ENCODE assay signal across 8 mouse cellular contexts in genomic region chr3:122274241-122275024, GRCm38 (mm10). TPM values are rescaled to one million over a fixed set of nuclear protein-coding genes. Genes with fewer than 3 reads are reported as not detected.
DNase-seq lines count a peak whose midpoint lies in the region; ATAC-seq and TF ChIP-seq lines count a peak whose summit lies in the region.

Gene Dnttip2, plus strand, starts transcription at chr3:122274388.

- no peaks in the 10 kb centered on the region for H3K27me3 ChIP-seq in MEL (ENCODE audit: control insufficient read depth in 1 of 2, insufficient read depth in 2 of 2, low read length in 2 of 2)
- no peaks in the 10 kb centered on the region for H3K27me3 ChIP-seq in forebrain, embryonic 16.5 days (replicated peaks; ENCODE audit: control insufficient read depth, insufficient read depth, low read length)

- TF ChIP-seq POLR2A in MEL (IDR thresholded peaks at IDR 0.05; ENCODE audit: control insufficient read depth in 1 of 2, insufficient read depth in 1 of 2, low read depth in 1 of 2, low read length in 2 of 2, poor library complexity in 1 of 2) = peak; percentile 72 to 82; a peak in 3 of 4 replicates

- DNase-seq in MEL (ENCODE audit: low read depth, low spot score) = peak; percentile 97
- peak; percentile 90 to 93 for DNase-seq in cerebellum, adult 18-20 months
- DNase-seq in heart, postnatal 4 days = peak; percentile 95
- peak; percentile 90 to 94 for DNase-seq in layer of hippocampus, postnatal 10 days (ENCODE audit: low spot score in 2 of 2)
- DNase-seq in lung, postnatal 10 days = peak; percentile 96
- DNase-seq in ovary, postnatal 36 days (ENCODE audit: low spot score) = peak; percentile 93
- DNase-seq in thymus, postnatal 25 days = peak; percentile 83

- H3K27ac ChIP-seq in MEL (ENCODE audit: control insufficient read depth, low read depth, low read length) = peak within 1 kb of the TSS; percentile 70
- peak within 1 kb of the TSS; percentile 63 for H3K27ac ChIP-seq in forebrain, embryonic 16.5 days (ENCODE audit: low read length)

- peaks cover 42% of the 10 kb centered on the region for H3K79me2 ChIP-seq in MEL (ENCODE audit: control insufficient read depth, insufficient read depth, low read length, poor library complexity)

- H3K4me1 ChIP-seq in MEL (ENCODE audit: control insufficient read depth in 1 of 2, insufficient read depth in 2 of 2, low read length in 2 of 2) = peaks cover 8 to 30% of the 10 kb centered on the region in 2 experiments; a peak in 3 of 4 replicates
- H3K4me1 ChIP-seq in forebrain, embryonic 16.5 days (replicated peaks; ENCODE audit: control insufficient read depth, insufficient read depth, low read length) = peaks cover 34% of the 10 kb centered on the region

- TF ChIP-seq EP300 in MEL (IDR thresholded peaks at IDR 0.05; ENCODE audit: low read depth in 1 of 2, low read length in 2 of 2) = peak in 1 of 2 experiments; percentile 44; a peak in 1 of 4 replicates

- WGBS in forebrain, embryonic 16.5 days = under 1% methylated on average over 57 of the region's 57 CpGs

- H3K9ac ChIP-seq in MEL (ENCODE audit: control insufficient read depth, low read depth, low read length, poor library complexity, severe bottlenecking) = peak within 1 kb of the TSS; percentile 96
- H3K9ac ChIP-seq in forebrain, embryonic 16.5 days (replicated peaks; ENCODE audit: low read depth, low read length) = peak within 1 kb of the TSS; percentile 93

- ATAC-seq in forebrain, embryonic 16.5 days = peak; percentile 97

- peaks cover 9 to 38% of the 10 kb centered on the region in 2 experiments for H3K36me3 ChIP-seq in MEL (ENCODE audit: control insufficient read depth in 1 of 2, insufficient read depth in 2 of 2, low read length in 2 of 2)
- peaks cover 3% of the 10 kb centered on the region; the same call in 1 of the 2 replicates for H3K36me3 ChIP-seq in forebrain, embryonic 16.5 days (ENCODE audit: control insufficient read depth, insufficient read depth)

- peak within 1 kb of the TSS; percentile 94 for H3K4me2 ChIP-seq in forebrain, embryonic 16.5 days (ENCODE audit: low read length)

- TF ChIP-seq RAD21 in MEL (IDR thresholded peaks at IDR 0.05; ENCODE audit: low read depth, low read length) = no peak

- TF ChIP-seq CTCF in MEL (IDR thresholded peaks at IDR 0.05 in 2 of 3, conservative IDR thresholded peaks at IDR 0.05 in 1 of 3; ENCODE audit: control insufficient read depth in 1 of 3, insufficient read depth in 1 of 3, low read depth in 2 of 3, low read length in 3 of 3, poor library complexity in 1 of 3, severe bottlenecking in 1 of 3) = no peak

- peak within 1 kb of the TSS; percentile 89 to 90 for H3K4me3 ChIP-seq in MEL (ENCODE audit: control insufficient read depth in 1 of 2, insufficient read depth in 1 of 2, low read depth in 2 of 2, low read length in 2 of 2)
- peak within 1 kb of the TSS; percentile 97 for H3K4me3 ChIP-seq in forebrain, embryonic 16.5 days (replicated peaks; ENCODE audit: low read length)

- no peaks in the 10 kb centered on the region for H3K9me3 ChIP-seq in MEL (replicated peaks; ENCODE audit: insufficient read depth, low read length)
- H3K9me3 ChIP-seq in forebrain, embryonic 16.5 days (ENCODE audit: control insufficient read depth, low read length) = no peaks in the 10 kb centered on the region

TF ChIP-seq in MEL, 35 proteins besides CTCF, POLR2A, EP300 and RAD21:
- peak; percentile 39; the same call in 1 of the 2 replicates for TF ChIP-seq RCOR1 (IDR thresholded peaks at IDR 0.05; ENCODE audit: low read depth, low read length)
- TF ChIP-seq MYC (IDR thresholded peaks at IDR 0.05; ENCODE audit: low read depth, low read length) = peak; percentile 73
- TF ChIP-seq NELFE (IDR thresholded peaks at IDR 0.05; ENCODE audit: low read depth, low read length) = peak; percentile 89
- TF ChIP-seq CHD1 (IDR thresholded peaks at IDR 0.05; ENCODE audit: low read depth, low read length) = 0 out of 2 replicates have a peak, but pooled peaks have one; percentile 27
- TF ChIP-seq JUND (IDR thresholded peaks at IDR 0.05; ENCODE audit: low read depth, low read length) = 0 out of 2 replicates have a peak, but pooled peaks have one; percentile 43
- TF ChIP-seq ZMIZ1 (IDR thresholded peaks at IDR 0.05; ENCODE audit: low read depth, low read length) = peak; percentile 68
- TF ChIP-seq MAZ (IDR thresholded peaks at IDR 0.05; ENCODE audit: low read depth, low read length) = peak; percentile 91; the same call in 1 of the 2 replicates
- 0 out of 2 replicates have a peak, but pooled peaks have one; percentile 7 for TF ChIP-seq SMC3 (IDR thresholded peaks at IDR 0.05; ENCODE audit: low read depth, low read length)
- TF ChIP-seq ZC3H11A (IDR thresholded peaks at IDR 0.05; ENCODE audit: low read depth, low read length) = no peak
- TF ChIP-seq HCFC1 (IDR thresholded peaks at IDR 0.05; ENCODE audit: low read depth, low read length) = peak; percentile 95
- peak; percentile 77 for TF ChIP-seq TBP (IDR thresholded peaks at IDR 0.05; ENCODE audit: low read depth, low read length)
- TF ChIP-seq E2F4 (IDR thresholded peaks at IDR 0.05; ENCODE audit: borderline replicate concordance, low read depth, low read length) = no peak
- TF ChIP-seq ZKSCAN1 (IDR thresholded peaks at IDR 0.05; ENCODE audit: low read depth, low read length) = no peak
- TF ChIP-seq ZNF384 (IDR thresholded peaks at IDR 0.05; ENCODE audit: low read depth, low read length) = no peak
- TF ChIP-seq KAT2A (conservative IDR thresholded peaks at IDR 0.05; ENCODE audit: low read depth, low read length) = peak; percentile 90
- TF ChIP-seq USF2 (IDR thresholded peaks at IDR 0.05; ENCODE audit: borderline replicate concordance in 1 of 2, insufficient read depth in 1 of 2, low read depth in 1 of 2, low read length in 2 of 2) = no peak
- no peak for TF ChIP-seq CHD2 (IDR thresholded peaks at IDR 0.05; ENCODE audit: low read length)
- TF ChIP-seq POLR2AphosphoS2 (IDR thresholded peaks at IDR 0.05; ENCODE audit: low read length) = peak; percentile 69; the same call in 1 of the 2 replicates
- 0 out of 2 replicates have a peak, but pooled peaks have one; percentile 28 for TF ChIP-seq MYB (IDR thresholded peaks at IDR 0.05; ENCODE audit: low read depth, low read length)
- TF ChIP-seq GABPA (IDR thresholded peaks at IDR 0.05; ENCODE audit: low read depth, low read length) = 0 out of 2 replicates have a peak, but pooled peaks have one; percentile 58
- TF ChIP-seq NRF1 (IDR thresholded peaks at IDR 0.05; ENCODE audit: insufficient read depth, low read depth, low read length, poor library complexity, severe bottlenecking) = peak; percentile 38; the same call in 1 of the 2 replicates
- TF ChIP-seq BHLHE40 (IDR thresholded peaks at IDR 0.05; ENCODE audit: borderline replicate concordance, low read depth, low read length) = no peak
- TF ChIP-seq TAL1 (IDR thresholded peaks at IDR 0.05; ENCODE audit: low read length) = no peak
- peak; percentile 78 for TF ChIP-seq MXI1 (IDR thresholded peaks at IDR 0.05; ENCODE audit: low read depth, low read length)
- TF ChIP-seq UBTF (IDR thresholded peaks at IDR 0.05; ENCODE audit: borderline replicate concordance, insufficient read depth, low read depth, low read length) = 0 out of 2 replicates have a peak, but pooled peaks have one; percentile 35
- peak; percentile 97 for TF ChIP-seq SIN3A (IDR thresholded peaks at IDR 0.05; ENCODE audit: low read length)
- TF ChIP-seq ETS1 (IDR thresholded peaks at IDR 0.05; ENCODE audit: low read depth, low read length) = peak; percentile 69
- no peak for TF ChIP-seq GATA1 (IDR thresholded peaks at IDR 0.05; ENCODE audit: low read depth, low read length)
- TF ChIP-seq ELF1 (IDR thresholded peaks at IDR 0.05; ENCODE audit: low read depth, low read length) = peak; percentile 87
- peak; percentile 41; the same call in 1 of the 2 replicates for TF ChIP-seq MEF2A (IDR thresholded peaks at IDR 0.05; ENCODE audit: extremely low read depth, insufficient replicate concordance, low read depth, low read length, poor library complexity, severe bottlenecking)
- TF ChIP-seq MAFK (IDR thresholded peaks at IDR 0.05; ENCODE audit: borderline replicate concordance, low read depth, low read length) = no peak
- TF ChIP-seq TCF12 (IDR thresholded peaks at IDR 0.05; ENCODE audit: low read depth, low read length) = peak; percentile 67
- peak; percentile 48 for TF ChIP-seq USF1 (IDR thresholded peaks at IDR 0.05; ENCODE audit: low read depth, low read length)
- no peak for TF ChIP-seq POLR2AphosphoS5 (IDR thresholded peaks at IDR 0.05; ENCODE audit: borderline replicate concordance, low read depth, low read length)
- peak; percentile 78; the same call in 1 of the 2 replicates for TF ChIP-seq MAX (IDR thresholded peaks at IDR 0.05; ENCODE audit: low read length)

RNA-seq across cellular contexts. Expression of gene Dnttip2, which starts in this region (rescaled TPM):
- total RNA-seq in MEL (2012; rRNA removed) = 70.6 and 84.4 TPM in 2 replicates
- 10 to 100 TPM in 1 of 2 experiments, not detected in 1; 90.5 TPM for polyA plus RNA-seq in MEL (2012; ENCODE audit: insufficient read depth in 1 of 2, insufficient read length in 2 of 2, low read depth in 1 of 2, low replicate concordance in 2 of 2, missing spikeins in 1 of 2)
- polyA plus RNA-seq in forebrain, embryonic 16.5 days (2015; fragmentation: Nextera tagmentation; extraction: Ambion mirVana) = 51.9 and 59.4 TPM in 2 replicates
- 10 to 100 TPM; 28.9 to 30.8 TPM for total RNA-seq in heart, postnatal 4 days (2021)
- 10 to 100 TPM; 27.3 to 28.6 TPM for total RNA-seq in layer of hippocampus, postnatal 10 days (2021)

Comparison
In these comparisons a context has a peak if more than half of its experiments do, and no peak if none do; other contexts are left out.
1. Peak in every context shown above with its lines: DNase-seq, ATAC-seq, H3K4me3 ChIP-seq and H3K27ac ChIP-seq.